In the genomic region with DNA sequence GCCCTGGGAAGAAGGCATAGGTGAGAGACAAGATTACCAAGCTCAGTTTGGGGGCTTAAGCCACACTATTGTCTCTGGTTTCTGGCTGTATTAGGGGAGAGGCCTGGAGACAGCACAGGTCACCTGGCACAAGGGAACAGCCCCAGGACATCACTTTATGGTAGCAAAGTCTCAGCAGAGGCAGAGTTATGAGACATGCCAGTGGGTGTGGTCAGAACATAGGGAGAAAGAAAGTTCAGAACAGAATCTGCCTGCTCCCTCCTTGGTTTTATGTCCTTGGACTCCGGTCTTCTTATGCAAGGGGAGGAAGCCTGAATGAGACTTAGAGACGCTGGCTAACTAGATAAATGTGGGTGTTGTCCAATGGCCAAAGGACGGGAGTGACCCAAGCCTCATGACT, we compare ENCODE assay signal across 19 mouse cellular contexts.
"Had no signal": no experiment of that assay in that cellular context is flagged by ENCODE, and none has a peak within 500 bp of the region (broad histone marks: within the 10 kb centered on the region; RNA-seq: fewer than 3 reads in every experiment).

No protein-coding gene starts in this region.

- H3K9me3 ChIP-seq: liver, embryonic 13.5 days; midbrain, embryonic 12.5 days; midbrain, embryonic 15.5 days; neural tube, embryonic 12.5 days; neural tube, embryonic 15.5 days had no signal

- ATAC-seq: midbrain, embryonic 15.5 days had no signal

- H3K36me3 ChIP-seq: liver, embryonic 13.5 days; midbrain, embryonic 12.5 days; midbrain, embryonic 15.5 days; neural tube, embryonic 12.5 days; neural tube, embryonic 15.5 days had no signal

- H3K27ac ChIP-seq: layer of hippocampus, adult 2 months; left cerebral cortex, adult 2 months; liver, embryonic 13.5 days; midbrain, embryonic 12.5 days; midbrain, embryonic 15.5 days; neural tube, embryonic 12.5 days; neural tube, embryonic 15.5 days had no signal

- H3K4me1 ChIP-seq: liver, embryonic 13.5 days; midbrain, embryonic 12.5 days; midbrain, embryonic 15.5 days; neural tube, embryonic 12.5 days; neural tube, embryonic 15.5 days had no signal

- H3K9ac ChIP-seq: liver, embryonic 13.5 days; midbrain, embryonic 12.5 days; midbrain, embryonic 15.5 days; neural tube, embryonic 12.5 days; neural tube, embryonic 15.5 days had no signal

- H3K27me3 ChIP-seq: liver, embryonic 13.5 days; midbrain, embryonic 12.5 days; midbrain, embryonic 15.5 days; neural tube, embryonic 12.5 days; neural tube, embryonic 15.5 days had no signal

- H3K4me3 ChIP-seq: layer of hippocampus, adult 2 months; left cerebral cortex, adult 2 months; liver, embryonic 13.5 days; midbrain, embryonic 12.5 days; midbrain, embryonic 15.5 days; neural tube, embryonic 12.5 days; neural tube, embryonic 15.5 days had no signal

- DNase-seq: kidney, adult 18-20 months; kidney, adult 9 months; kidney, postnatal 14 days; kidney, postnatal 4 days; layer of hippocampus, adult 9-11 months; liver, embryonic 13.5 days; lung, adult 2 months; lung, postnatal 14 days; lung, postnatal 4 days; right cerebral cortex, adult 18-20 months; right cerebral cortex, postnatal 25 days; thymus, adult 2 months; thymus, postnatal 36 days had no signal

- H3K4me2 ChIP-seq: liver, embryonic 13.5 days; midbrain, embryonic 12.5 days; midbrain, embryonic 15.5 days; neural tube, embryonic 12.5 days; neural tube, embryonic 15.5 days had no signal
